Mouse (Mus musculus) brain, embryonic 18.5 days (tissue): ENCODE measurements at regions not wholly inside any gene's neighbourhood (a gene's known extent, or its start where the extent isn't known, plus 50 kb on each side); places are given as distances from the start of the nearest gene placed in this dataset.

Experiments used
- DNase-seq: peaks from one replicate; pipeline ENCODE4 v3.0.0-alpha.2; 2012; ENCODE audit warnings: low read depth, low spot score

DNA sequence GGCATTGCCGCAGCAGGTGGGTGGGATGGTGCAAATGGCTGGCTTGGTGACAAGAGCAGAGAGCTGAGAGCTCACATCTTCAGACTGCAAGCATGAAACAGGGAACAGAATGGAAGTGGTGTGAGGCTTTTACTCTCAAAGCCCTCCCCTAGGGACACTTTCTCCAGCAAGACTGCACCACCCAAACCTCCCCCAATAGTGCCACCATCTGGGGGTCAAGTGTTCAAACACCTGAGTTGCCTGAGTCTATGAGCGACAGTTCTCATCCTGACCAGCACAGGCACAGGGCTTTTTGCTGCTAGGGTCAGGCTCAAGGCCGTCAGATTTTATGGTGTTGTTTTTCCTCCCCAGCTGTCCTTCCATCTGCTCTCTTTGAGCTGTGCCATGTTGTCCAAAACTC lies 337.9 kb upstream of the Eif4g2 start:
- no peak for DNase-seq

DNA sequence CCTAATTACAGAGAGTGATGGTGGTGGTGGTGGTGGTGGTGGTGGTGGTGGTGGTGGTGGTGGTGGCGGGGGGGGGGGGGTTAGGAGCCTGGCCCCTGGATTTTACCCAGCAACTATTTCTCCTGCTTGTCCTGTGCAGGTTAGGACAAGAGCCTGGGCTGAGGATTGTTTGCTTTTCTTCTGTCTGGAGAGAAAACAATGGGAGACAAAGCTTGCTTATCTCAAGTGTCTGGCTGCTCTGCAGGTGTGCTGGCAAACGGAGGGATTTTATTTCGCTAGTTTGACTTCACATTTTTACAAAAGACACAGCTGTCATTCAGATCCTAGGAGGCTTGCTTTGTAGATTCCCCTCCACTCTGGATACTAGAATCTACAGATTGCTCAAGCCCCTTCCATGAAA lies 334.9 kb upstream of the Eif4g2 start:
- no peak for DNase-seq

DNA sequence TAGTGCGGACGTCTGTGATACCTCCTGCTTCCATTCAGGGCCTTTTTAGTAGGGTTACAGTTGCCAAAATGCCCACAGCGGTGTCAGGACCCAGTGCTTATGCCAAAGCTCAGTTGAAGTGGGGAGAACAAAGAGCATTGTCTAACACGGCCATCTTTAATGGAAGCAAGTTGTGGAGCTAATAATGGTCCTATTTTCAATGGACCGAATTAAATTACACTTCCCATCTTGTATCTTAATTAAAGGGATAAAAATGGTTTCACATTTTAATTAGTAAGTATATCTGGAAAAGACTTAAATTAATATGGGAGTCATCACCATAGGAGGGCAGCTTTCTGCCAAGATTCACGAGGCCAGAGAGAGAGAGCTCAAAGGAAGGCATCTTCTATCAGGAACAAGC lies 333.2 kb upstream of the Eif4g2 start:
- no peak for DNase-seq

DNA sequence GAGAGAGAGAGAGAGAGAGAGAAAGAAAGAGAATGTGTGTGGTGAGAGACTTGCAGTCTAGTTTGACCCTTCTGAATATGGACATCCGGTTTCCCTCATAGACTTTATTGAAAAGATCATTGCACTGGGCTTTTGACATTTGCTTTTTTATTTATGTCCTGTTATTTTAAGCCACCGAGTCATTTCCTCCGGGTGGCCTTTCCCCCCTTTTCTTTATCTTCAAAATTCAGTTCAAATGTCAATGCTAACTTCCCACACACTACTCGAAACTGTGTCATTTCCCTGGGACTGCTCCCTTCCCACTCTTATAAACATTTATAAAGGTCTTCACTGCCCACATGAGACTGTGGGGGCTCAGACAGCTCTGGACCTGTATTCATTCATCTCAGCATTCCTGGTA lies 330.9 kb upstream of the Eif4g2 start:
- DNase-seq, result no peak

DNA sequence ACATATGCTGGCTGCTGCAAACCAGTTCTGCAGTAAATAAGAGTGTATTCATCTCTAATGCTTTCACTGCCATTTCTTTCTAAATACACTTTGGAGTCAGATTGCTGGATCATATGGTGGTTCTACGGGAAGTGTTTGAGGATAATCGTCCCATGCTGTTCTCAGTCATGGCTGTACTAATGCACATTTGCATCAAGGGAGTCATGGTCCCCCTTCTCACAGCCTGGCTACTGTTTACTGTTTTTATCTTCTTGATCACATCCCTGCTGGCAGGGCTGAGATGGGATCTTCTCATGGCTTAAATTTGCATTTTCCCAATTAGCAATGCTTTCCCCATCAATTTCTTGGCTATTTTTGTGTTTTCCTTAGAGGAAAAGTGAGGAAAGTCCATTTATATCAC lies 330.1 kb upstream of the Eif4g2 start:
- no peak for DNase-seq

DNA sequence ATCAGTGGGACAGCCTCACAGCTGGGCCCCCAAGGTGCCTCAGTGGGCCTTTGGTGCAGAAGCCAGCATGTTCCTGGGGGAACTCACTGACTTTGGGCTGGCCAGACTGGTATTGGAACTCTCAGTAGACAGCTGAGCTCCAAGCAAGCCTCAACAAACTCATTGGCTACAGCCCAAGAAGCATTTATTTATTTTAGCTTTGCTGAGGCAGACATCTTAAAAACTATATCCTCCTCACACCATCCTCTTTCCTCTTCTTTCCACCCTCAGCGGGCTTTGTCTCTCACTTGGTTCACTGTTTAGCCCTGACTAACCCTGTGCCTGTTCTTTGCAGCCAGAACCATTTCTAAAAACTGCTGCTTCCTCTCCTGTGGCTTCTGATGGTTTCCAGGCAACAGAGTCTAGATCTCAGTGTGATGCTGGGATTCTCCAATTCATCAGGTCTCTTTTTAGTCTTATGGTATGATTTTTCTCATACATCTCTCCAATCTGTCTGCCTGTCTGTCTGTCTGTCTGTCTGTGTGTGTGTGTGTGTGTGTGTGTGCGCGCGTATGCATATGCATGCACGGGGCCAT lies 328.6 kb upstream of the Eif4g2 start:
- DNase-seq, result no peak

DNA sequence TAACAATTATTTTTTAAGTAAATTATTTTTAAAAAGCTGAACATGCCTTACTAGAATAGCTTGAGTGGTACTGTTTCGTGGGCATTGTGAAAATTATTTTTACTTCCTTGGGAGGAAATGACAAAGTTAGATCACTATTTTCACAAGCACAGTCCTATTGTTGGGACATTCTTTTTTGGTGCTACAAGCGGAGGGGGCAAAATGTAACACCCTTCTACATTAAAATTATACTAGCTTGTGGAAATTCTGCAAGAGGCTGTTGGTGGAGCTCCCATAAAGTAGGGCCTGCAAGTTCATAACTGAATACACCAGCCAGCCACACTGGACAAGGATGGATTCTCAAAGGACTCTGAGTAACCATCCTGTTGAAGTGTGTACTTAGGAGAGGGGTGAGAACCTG lies 313.1 kb upstream of the Eif4g2 start:
- DNase-seq, result no peak

DNA sequence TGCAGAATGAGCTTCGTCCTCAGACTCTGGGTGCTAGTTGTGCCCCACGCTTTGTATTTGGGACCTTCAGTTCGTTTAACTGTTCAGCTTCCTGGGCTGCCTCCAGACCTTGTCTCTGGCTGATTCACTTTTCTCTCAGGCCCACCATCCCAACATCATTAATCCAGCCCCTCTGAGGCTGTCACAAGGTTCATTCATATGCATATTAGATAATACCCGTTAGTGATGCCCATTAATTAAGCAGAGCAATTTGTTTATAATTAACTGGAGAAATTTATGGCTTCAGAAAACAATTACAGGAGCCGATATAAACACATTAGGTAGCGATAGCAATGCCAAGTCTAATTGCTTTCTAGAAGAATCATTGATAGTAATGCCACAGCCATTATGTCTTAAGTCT lies 312.3 kb upstream of the Eif4g2 start:
- no peak for DNase-seq

DNA sequence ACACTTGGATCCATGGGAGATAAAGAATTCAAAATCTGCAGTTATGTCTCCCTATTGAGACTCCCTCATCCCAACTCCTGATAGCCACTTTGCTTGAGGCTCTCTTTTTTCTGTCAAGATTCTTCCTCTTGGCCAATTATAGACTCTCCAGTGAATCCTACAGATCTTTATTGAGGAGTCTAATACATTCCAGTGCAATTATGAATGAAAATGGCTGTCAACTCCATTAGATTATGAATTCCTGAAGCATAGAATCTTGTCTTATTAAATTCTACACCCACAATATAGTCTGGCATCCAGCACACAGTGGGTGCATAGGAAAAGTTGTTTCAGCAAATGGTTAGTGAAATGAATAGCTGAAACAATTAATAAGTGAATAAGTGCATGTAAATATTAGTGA lies 311.0 kb upstream of the Eif4g2 start:
- no peak for DNase-seq

DNA sequence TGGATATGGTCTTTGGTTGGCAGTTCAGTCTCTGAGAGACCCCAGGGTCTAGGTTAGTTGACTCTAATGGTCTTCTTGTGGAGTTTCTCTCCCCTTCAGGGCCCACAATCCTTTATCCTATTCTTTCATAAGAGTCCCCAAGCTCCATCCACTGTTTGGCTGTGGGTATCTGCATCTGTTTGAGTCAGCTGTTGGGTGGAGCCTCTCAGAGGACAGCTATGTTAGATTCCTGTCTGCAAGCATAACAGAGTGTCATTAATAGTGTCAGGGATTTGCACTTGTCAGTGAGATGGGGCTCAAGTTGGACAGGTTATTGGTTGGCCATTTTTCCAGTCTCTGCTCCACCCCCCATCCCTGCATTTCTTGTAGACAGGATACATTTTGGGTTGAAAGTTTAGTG lies 306.9 kb upstream of the Eif4g2 start:
- DNase-seq, result no peak

DNA sequence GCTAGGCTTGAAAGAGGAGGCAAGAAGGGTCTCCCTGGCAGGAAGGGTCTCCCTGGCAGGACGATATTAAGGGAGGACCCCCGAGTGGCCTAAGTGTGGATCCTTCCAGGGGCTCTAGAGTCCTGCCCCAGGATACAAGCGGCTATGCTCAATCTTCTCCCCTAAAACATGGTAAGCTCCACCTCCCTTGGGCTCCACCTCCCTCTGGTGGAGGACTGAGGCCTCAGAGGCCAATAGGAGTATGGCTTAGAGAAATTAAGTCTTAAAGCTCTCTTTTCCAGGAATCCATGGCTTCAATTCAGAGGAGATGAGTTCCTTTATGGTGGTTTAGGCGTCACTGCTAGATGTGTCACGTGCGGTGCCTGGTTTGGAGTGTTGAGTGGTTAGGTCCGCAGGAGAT lies 291.7 kb upstream of the Eif4g2 start:
- DNase-seq, result no peak

DNA sequence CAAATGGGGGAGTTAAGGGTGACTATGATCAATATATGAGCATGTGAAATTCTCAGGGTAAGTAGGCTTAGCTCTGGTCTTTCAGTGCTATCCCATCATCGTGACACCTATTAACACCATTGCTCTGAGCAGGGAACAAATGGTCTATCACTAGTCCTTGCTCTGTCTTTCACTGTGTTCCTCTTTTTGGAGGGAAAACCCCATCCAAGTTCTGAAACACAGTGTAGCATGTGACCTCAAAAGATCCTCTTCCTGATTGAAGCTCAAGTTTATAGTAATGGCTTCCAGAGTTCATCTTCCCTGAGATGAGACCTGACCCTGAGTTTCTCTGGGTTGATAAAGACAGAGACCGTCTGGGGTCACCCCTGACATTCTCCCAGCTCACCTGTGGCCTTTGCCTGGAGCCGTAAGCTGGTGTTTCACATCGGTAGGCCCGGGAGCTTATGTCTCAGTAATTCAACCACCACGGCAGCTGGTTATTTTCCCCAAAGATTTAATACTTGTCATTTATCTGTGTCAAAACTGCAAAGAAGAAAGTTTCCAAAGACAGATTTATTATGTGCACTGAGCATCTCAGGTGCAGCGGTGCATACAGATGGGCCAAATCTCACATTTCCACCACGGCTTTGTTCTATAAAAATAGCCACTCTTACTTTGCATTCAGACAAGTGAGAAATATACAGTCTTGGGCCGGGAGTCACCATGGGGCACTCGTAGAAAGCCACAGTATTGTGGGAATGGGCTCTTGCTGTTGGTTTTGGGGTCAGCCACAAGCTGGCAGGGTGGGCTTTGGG lies 290.7 kb upstream of the Eif4g2 start:
- no peak for DNase-seq

DNA sequence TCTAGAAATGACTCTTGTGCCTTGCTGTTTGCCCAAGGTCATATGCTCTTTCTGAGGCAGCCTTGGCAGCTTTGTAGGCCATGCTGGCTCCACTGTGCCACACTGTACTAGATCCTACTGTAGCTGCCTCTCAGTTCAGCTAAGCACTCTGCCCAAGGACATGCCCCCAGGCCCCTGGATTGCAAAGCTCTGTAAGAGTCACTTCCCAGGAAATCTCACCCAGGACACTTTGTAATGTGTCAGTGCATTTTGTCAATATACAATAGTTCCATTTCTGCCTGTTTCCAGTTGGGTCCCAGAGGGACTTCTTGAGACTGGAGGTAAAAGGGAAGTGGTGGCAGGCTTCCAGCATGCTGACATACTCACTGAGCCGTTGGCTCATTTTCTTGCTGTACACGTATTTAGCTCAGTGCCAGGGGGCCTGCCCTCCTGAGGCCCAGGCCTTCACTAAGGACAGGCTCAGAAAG lies 287.6 kb upstream of the Eif4g2 start:
- DNase-seq, result no peak

DNA sequence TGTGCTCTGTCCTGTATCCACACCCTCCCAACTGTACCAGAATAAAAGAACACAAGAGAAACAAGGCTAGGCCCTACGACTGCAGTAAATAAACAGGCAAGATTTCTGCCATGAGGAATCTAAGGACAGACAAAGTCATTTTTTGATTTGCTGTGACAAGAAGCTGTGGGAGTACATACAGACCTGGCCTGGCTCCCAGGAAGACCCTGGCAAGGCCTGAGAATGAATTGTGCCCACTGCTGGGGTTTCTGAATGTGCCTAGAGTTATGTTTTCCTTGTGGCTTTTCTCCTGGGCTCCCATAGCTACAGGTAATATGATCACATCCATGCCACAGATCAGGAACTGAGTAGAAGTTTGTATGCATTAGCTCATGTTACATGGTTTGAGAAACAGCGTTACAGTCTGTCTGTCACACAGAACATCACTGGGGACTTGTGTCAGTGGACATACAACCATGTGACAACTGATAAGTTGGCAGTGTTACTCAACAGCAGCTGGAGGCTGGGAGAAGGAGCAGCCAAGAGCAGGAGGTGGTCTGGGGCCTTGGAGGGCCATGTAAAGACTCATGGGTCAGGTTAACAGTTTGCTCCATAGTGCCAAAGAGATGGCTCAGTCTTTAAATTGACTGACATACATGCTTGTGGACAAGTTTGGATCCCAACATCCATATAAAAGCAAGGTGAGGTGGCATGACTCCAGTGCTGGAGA lies 285.6 kb upstream of the Eif4g2 start:
- no peak for DNase-seq

DNA sequence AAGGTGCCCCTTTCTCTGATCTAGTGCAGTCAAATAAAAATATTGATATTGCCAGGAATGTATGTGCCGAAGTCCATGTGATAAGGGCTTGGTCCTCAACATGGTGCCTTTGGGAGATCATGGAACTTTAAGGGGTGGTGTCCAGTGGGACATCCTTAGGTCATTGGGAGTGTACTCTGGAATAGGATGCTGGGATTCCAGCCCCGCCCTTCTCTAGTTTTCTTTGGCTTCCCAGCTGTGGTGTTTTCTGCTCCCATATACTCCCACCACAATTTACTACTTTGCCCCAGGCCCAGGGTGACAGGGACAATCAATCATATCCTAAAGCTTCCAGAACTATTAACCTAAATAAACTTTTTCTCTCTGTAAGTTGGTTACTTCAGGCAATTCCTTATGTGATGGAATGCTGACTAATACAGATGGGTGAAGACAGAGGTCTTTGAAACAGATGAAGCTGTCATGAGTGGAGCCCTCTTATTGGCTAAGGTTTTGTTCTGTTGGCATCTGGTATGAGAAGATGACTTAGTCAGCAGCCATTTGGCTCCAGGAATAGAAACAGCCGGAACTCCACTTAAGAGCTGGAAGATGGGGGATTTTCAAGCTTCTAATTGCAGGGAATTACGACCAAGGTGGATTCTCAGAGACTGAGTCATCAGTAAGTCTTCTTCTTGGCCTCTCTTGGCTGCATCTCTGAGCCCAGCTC lies 284.3 kb upstream of the Eif4g2 start:
- no peak for DNase-seq

DNA sequence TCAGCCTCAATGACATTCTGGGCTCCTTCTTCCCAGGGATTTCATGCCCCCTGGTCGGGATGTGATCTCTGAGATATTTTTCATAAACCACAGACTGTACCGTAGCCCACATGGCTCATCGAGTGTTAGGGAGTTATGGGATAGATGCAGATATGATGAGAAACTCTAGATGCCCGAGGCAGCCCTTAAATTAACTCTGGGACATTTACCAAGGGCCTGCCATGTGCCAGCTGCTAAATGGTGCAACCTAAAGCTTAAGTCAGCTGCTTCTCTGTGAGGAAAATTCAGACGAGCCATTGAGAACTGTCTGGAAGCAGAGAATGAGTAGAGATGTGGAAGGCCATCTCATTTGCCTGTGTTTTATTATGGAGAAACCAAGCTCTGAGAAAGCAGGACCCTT lies 282.6 kb upstream of the Eif4g2 start:
- DNase-seq, result no peak

DNA sequence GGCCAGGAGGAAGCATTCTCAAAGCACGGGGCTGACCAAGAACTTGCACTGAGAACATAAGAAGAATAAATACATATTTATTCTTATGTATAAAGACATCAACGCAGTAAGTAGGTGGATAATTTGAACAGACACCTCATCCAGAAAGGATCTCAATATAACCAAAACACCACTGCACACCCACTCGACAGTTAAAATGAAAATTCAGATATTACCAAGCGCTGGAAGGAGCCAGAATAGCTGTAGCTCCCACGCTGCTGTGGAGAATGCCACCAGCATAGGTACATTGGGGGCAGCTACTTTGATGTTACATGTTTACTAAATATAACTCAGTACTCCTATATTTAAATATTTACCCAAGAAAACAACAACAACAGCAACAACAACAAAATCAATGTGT lies 280.4 kb upstream of the Eif4g2 start:
- DNase-seq, result no peak

DNA sequence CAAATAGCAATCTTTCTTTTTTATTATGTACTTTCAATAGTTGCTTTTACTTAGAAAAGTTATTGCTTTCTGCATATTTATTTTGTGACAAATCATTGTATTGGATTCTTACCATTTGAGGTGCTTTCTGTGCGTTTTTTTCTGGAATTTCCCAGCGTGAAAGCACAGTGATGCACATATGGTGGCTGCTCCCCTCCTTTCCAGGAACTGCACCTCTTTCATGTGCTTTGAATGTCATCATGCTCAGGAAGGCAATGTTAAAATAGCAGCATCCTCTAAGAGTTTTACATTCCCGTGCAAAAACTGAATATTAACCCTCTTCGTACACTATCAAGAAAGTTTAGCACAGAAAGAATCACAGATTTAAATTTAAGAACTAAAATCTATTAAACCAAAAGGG lies 279.8 kb upstream of the Eif4g2 start:
- no peak for DNase-seq

DNA sequence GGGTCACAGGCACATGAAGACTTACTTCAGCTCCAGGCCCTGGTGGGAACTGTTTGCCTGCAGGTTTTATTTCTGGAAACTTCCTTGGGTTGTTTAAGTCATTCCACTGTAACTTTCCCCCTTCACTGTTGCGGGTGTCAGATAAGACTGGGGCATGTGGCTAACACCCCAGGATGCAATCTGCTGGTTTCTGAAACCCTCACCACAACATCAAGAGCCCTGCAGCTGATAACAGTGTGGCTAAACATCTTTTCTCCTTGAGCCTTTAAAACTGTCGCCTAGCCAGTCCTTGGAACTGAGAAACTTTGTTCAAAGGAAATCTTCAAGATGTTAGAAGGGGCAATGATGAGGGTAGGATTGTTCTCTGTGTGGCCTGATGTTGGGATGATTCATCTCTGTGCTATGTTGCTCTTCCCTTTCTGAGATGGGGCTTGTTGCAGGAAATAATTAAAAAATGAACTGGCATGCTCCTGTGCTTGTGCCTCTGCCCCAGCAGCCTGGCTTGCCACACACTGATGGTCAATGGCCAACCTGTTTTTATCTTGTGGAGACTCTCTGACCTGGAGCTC lies 272.3 kb upstream of the Eif4g2 start:
- DNase-seq, result no peak

DNA sequence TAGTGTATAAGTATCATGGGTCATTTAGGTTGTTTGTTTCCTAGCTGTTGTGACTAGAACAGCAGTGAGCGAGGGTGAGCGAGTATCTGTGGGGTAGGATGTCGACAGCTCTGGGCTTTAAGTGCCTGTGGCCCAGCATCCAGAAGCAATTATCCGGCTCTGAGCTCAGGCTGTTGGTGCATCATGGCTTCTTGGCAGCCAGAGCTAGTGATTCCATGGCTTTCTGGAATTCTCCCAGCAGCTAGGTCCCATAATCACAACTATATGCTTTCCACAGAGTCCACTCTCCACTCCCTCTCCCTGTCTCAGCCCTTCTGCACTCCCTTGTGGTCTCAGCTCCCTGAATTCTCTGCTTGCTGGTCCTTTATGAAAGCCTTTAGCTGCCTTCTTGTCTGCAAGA lies 271.2 kb upstream of the Eif4g2 start:
- DNase-seq, result no peak

DNA sequence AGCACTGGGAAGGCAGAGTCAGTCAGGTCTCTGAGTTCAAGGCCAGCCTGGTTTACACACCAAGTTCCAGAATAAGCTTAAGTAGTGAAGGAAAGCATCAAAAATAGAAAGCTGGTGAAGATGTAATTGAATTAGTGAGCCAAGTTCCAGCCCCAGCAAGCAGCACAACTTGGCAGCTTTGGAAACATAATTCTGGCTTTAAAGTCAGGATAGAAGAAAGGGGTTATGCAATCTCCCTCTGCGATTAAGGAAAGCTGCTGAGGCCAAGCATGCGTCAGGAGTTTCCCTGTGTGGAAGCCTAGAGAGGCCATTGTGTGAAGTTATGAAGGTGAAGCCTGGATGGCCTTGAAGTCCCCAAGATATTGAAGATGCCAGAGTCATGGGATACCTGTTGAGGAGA lies 269.3 kb upstream of the Eif4g2 start:
- DNase-seq, result no peak

DNA sequence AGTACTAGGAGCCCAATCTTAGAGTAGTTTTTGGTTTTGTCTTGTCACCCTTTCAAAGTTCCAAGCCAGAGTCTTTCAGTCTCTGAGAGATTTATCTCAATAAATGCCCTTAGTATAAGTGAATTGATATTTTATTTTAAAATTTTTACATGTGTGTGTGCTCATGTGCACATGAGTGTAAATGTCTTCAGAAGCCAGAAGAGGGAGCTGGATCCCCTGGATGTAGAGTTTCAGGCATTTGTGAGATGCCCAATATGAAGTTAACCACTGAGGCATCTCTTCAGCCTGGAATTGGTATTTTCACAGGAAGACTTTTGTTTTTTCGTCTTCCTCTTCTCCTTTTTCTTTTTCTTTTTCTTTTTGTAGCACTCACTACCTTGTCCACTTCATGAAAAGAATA lies 262.3 kb upstream of the Eif4g2 start:
- DNase-seq, result no peak
